Mouse (Mus musculus) CH12.LX (cell line): ENCODE measurements around the gene Map3k7. TPM values are rescaled to one million over a fixed set of nuclear protein-coding genes. Genes with fewer than 3 reads are reported as not detected.
A peak's percentile ranks its signal among the peaks of the same experiment; 100 is the strongest.

Source experiments
- DNase-seq: peaks from one replicate; pipeline ENCODE4 v3.0.0-alpha.2; 2013; ENCODE audit errors: extremely low read depth
- H3K27ac ChIP-seq: 2 replicates; pipeline ENCODE4 v1.5.1; 2012; ENCODE audit warnings: low read depth, mild to moderate bottlenecking, control low read depth, moderate library complexity; ENCODE audit not compliant: insufficient read depth
- H3K27me3 ChIP-seq: replicated peaks from 2 replicates; pipeline ENCODE3; 2012; ENCODE audit warnings: inconsistent platforms
- H3K36me3 ChIP-seq, 2 experiments: replicated peaks in 1 of 2; 2 replicates each; pipeline versions ENCODE3 to v1.6.1; 2012; ENCODE audit warnings: inconsistent platforms in 1 of 2, low read length in 1 of 2, mild to moderate bottlenecking in 1 of 2, mixed read lengths in 1 of 2, moderate library complexity in 1 of 2; ENCODE audit not compliant: control insufficient read depth in 1 of 2, insufficient read depth in 1 of 2
- H3K4me1 ChIP-seq, 2 experiments: 2 replicates each; pipeline ENCODE4 v1.6.1; 2012; ENCODE audit warnings: inconsistent platforms in 1 of 2, moderate library complexity in 1 of 2; ENCODE audit not compliant: insufficient read depth in 2 of 2, control insufficient read depth in 1 of 2
- H3K4me2 ChIP-seq: 2 replicates; pipeline ENCODE4 v1.6.1; 2012; ENCODE audit warnings: low read depth, mild to moderate bottlenecking, control low read depth; ENCODE audit not compliant: poor library complexity, insufficient read depth, severe bottlenecking
- H3K4me3 ChIP-seq, 3 experiments: fragments of 150-350 bp in 1 of 3; sonication (generic) in 1 of 3; replicated peaks in 1 of 3; 2 replicates each; pipeline versions ENCODE3 to v1.5.1; 2011 to 2012; ENCODE audit warnings: low read depth in 2 of 3, low read length in 2 of 3, mild to moderate bottlenecking in 2 of 3, moderate library complexity in 2 of 3, control low read depth in 1 of 3, improper control_type of control experiment in 1 of 3, inconsistent platforms in 1 of 3, mixed read lengths in 1 of 3; ENCODE audit not compliant: poor library complexity in 1 of 3
- H3K79me2 ChIP-seq: replicated peaks from 2 replicates; pipeline ENCODE4 v1.6.1; 2012; ENCODE audit warnings: mild to moderate bottlenecking, moderate library complexity; ENCODE audit not compliant: control insufficient read depth, poor library complexity, insufficient read depth, severe bottlenecking; ENCODE audit errors: extremely low read depth
- H3K9ac ChIP-seq: 2 replicates; pipeline ENCODE4 v1.6.1; 2012; ENCODE audit warnings: low read depth, mild to moderate bottlenecking, control low read depth, moderate library complexity; ENCODE audit not compliant: insufficient read depth
- H3K9me3 ChIP-seq: replicated peaks from 2 replicates; pipeline ENCODE3; 2012; ENCODE audit warnings: low read length, inconsistent platforms, mixed read lengths
- BHLHE40 ChIP-seq: IDR thresholded peaks from 2 replicates; pipeline ENCODE4 v1.6.1; 2011; ENCODE audit warnings: mild to moderate bottlenecking, low read depth, low read length, improper control_type of control experiment
- CHD2 ChIP-seq: IDR thresholded peaks from 2 replicates; pipeline ENCODE4 v1.6.1; 2011; ENCODE audit warnings: low read length, improper control_type of control experiment
- CTCF ChIP-seq, 2 experiments: IDR thresholded peaks in 1 of 2; conservative IDR thresholded peaks in 1 of 2; 2 replicates each; pipeline ENCODE4 v1.5.1; 2011 to 2012; ENCODE audit warnings: low read depth in 2 of 2, low read length in 2 of 2, improper control_type of control experiment in 1 of 2, inconsistent platforms in 1 of 2, mild to moderate bottlenecking in 1 of 2, moderate library complexity in 1 of 2
- IRF4 ChIP-seq: IDR thresholded peaks from 2 replicates; pipeline ENCODE4 v1.6.1; 2014; ENCODE audit warnings: low read depth, mild to moderate bottlenecking, inconsistent platforms, low read length, improper control_type of control experiment
- MAZ ChIP-seq: IDR thresholded peaks from 2 replicates; pipeline ENCODE4 v1.6.1; 2012; ENCODE audit warnings: low read depth, mild to moderate bottlenecking, inconsistent platforms, low read length, improper control_type of control experiment, moderate library complexity
- MEF2A ChIP-seq: IDR thresholded peaks from 2 replicates; pipeline ENCODE4 v1.6.1; 2014; ENCODE audit warnings: low read depth, mild to moderate bottlenecking, inconsistent platforms, low read length, improper control_type of control experiment, borderline replicate concordance
- NRF1 ChIP-seq: IDR thresholded peaks from 2 replicates; pipeline ENCODE4 v1.6.1; 2014; ENCODE audit warnings: low read depth, mild to moderate bottlenecking, inconsistent platforms, low read length, improper control_type of control experiment, moderate library complexity
- RAD21 ChIP-seq: IDR thresholded peaks from 2 replicates; pipeline ENCODE4 v1.6.1; 2011; ENCODE audit warnings: low read depth, mild to moderate bottlenecking, low read length, improper control_type of control experiment, moderate library complexity
- SMC3 ChIP-seq: IDR thresholded peaks from 2 replicates; pipeline ENCODE4 v1.6.1; 2011; ENCODE audit warnings: low read depth, low read length, improper control_type of control experiment
- TBP ChIP-seq: conservative IDR thresholded peaks from 2 replicates; pipeline ENCODE4 v1.6.1; 2011; ENCODE audit warnings: low read depth, low read length, improper control_type of control experiment
- TCF12 ChIP-seq: IDR thresholded peaks from 2 replicates; pipeline ENCODE4 v1.6.1; 2014; ENCODE audit warnings: low read depth, mild to moderate bottlenecking, inconsistent platforms, low read length, improper control_type of control experiment
- ZKSCAN1 ChIP-seq: IDR thresholded peaks from 2 replicates; pipeline ENCODE4 v1.6.1; 2012; ENCODE audit warnings: low read depth, inconsistent platforms, low read length, improper control_type of control experiment, borderline replicate concordance
- ZNF384 ChIP-seq: IDR thresholded peaks from 2 replicates; pipeline ENCODE4 v1.6.1; 2012; ENCODE audit warnings: low read depth, low read length, improper control_type of control experiment, inconsistent platforms
- dilution Hi-C: fragments of 300-500 bp; cut with MboI; formaldehyde crosslinking; loops from 2 replicates; pipeline ENCODE4 v1.14.3; 2020; ENCODE audit warnings: low sequenced_read_pairs; ENCODE audit not compliant: extremely low pct_unique_long_range_greater_than_20kb, extremely low pct_ligation_motif_present
- in situ Hi-C: fragments of 300-500 bp; cut with MboI; formaldehyde crosslinking; loops from 3 replicates; pipeline ENCODE4 v1.14.3; 2019; ENCODE audit warnings: low sequenced_read_pairs, low pct_ligation_motif_present, low pct_unique_long_range_greater_than_20kb, mixed read lengths
- polyA plus RNA-seq: library from polyadenylated mRNA; unstranded; fragments of >175 nt; gene quantifications from 2 replicates; pipeline ENCODE4 v1.2.1, GENCODE M21; 2012; ENCODE audit warnings: low read depth; ENCODE audit not compliant: insufficient read length
- total RNA-seq, 2 experiments: library from RNA; depleted of rRNA; stranded (reverse); fragments of 300-350 nt in 1 of 2; fragments of >200 nt in 1 of 2; gene quantifications; 2 replicates each; pipeline ENCODE4 v1.2.3; 2012 to 2014

Gene Map3k7
- total and polyA plus RNA-seq, 3 experiments: 41.7 to 63.7 (median 43.9) TPM

- TF ChIP-seq TBP (no peak), CHD2 (no peak), MEF2A (no peak), ZNF384 (no peak)
- TF ChIP-seq, all 38 proteins: peak for 0
- H3K27me3 ChIP-seq: no peaks in the 10 kb centered on the region
- in situ Hi-C loops: no loop called here
- dilution Hi-C loops: no loop called here
- DNase-seq: no peak
- no peak overlapping the region for H3K4me2 ChIP-seq
- no peaks in the 10 kb centered on the region for H3K9me3 ChIP-seq
- no peak overlapping the region for H3K27ac ChIP-seq
- no peaks in the 10 kb centered on the region for H3K36me3 ChIP-seq
- no peaks in the 10 kb centered on the region for H3K79me2 ChIP-seq
- peaks cover 0 to 26% of the 10 kb centered on the region in 2 experiments; a peak in 3 of 4 replicates for H3K4me1 ChIP-seq
- H3K9ac ChIP-seq: no peak overlapping the region
- no peak overlapping the region for H3K4me3 ChIP-seq
Measured at GRCm38 (mm10) chr4:31936911-31937375, 27.0 kb upstream of the Map3k7 start.

DNA sequence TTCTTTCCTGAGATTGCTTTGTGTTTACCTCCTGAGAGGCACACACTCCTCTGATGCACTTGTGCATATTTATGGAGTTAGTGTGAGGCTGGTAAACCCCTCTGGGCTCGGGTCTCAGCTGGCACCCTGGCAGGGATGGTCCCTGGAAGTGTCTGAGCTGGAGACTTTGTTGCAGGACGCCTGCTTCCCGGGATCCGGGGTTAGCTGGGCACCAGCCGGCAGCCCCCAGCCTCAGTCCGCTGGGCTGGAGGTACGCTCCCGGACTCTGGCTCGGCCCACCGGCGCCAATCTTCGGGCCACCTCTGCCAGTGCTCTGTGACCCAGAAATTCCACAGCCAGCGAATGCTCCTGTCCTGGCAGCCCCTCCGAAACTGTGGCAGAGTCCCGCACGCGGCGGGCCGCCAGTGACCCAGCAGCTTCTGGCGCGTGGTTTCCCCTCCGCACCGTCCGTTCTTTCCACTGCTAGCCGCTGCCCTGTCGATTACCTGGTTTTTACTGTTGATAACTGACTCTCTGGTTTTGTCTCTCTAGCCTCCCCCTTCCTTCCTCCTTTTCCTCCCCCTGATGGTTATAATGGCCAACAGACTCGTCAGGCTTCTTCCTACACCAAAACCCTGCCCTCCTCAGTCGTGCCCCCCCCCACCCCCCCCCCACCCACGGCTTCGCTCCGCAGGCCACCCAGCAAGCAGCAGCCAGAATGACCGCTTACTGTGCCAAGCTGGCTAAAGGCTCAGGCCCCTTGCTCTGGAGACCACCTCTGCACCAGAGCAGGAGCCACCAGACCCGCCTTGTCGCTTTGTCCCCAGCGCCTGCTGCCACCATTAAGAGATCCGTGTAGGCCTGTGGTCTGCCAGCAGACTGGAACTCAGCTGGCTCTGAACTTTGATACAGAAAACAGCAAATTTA is 26.3 kb upstream of the Map3k7 start:
- Histone ChIP-seq H3K9me3 (no peaks in the 10 kb centered on the region), H3K9ac (no peak overlapping the region), H3K4me3 (no peak overlapping the region), H3K4me2 (no peak overlapping the region), H3K27me3 (no peaks in the 10 kb centered on the region), H3K36me3 (no peaks in the 10 kb centered on the region), H3K79me2 (no peaks in the 10 kb centered on the region), H3K4me1 (peaks cover 0 to 27% of the 10 kb centered on the region in 2 experiments; a peak in 3 of 4 replicates), H3K27ac (no peak overlapping the region)
- TF ChIP-seq ZKSCAN1: no peak
- TF ChIP-seq IRF4: no peak
- TF ChIP-seq MAZ: no peak
- no peak for DNase-seq
- dilution Hi-C loops (no loop called here), in situ Hi-C loops (no loop called here)

DNA sequence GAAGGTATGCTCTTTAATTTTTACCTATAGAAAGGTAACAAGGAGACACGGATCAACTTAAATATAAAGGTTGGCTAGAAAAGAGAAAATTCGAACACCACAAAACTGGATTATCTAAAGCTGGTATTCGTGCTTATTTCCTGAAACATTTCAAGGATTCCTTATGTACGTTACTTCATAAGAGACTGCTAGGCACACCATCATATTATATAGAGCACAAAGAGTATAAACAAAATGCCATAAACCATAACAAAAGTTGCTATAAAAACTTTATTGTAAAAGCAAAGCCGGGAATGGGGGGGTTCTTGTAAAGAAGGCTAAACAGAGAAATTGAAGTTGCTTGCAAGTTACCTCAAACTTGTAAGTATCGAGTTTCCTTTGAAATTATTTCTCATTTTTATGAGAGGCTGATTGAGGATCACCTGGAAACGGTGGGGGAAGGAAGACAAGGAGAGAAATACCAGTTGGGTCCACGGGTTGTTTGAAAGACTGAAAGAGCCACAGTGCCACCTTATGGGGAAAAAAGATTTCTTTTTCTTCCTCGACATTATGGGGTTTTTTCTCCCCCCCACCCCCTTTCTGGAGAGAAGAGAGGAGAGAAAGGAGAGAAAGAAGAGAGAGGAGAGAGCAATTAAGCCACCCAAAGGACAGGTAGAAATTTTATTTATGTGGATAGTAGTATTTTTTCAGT is 25.3 kb upstream of the Map3k7 start:
- H3K4me1 ChIP-seq: peaks cover 0 to 27% of the 10 kb centered on the region in 2 experiments; a peak in 3 of 4 replicates

More for the DNA sequence above, 25.3 kb upstream of the Map3k7 start:
- Histone ChIP-seq H3K4me3 (no peak overlapping the region), H3K9ac (no peak overlapping the region), H3K36me3 (no peaks in the 10 kb centered on the region), H3K4me2 (no peak overlapping the region), H3K79me2 (no peaks in the 10 kb centered on the region), H3K27me3 (no peaks in the 10 kb centered on the region), H3K27ac (no peak overlapping the region), H3K9me3 (no peaks in the 10 kb centered on the region)
- peak; percentile 32; the same call in 1 of the 2 replicates for TF ChIP-seq CHD2
- TF ChIP-seq CTCF (conservative IDR thresholded peaks at IDR 0.05 in 1 of 2, IDR thresholded peaks at IDR 0.05 in 1 of 2; ENCODE audit: low read depth in 2 of 2, low read length in 2 of 2): peak; percentile 19 to 75; a peak in 2 of 4 replicates
- peak; percentile 88 for TF ChIP-seq RAD21
- no peak for TF ChIP-seq TCF12
- peak; percentile 56 for TF ChIP-seq SMC3
- TF ChIP-seq BHLHE40: no peak
- TF ChIP-seq NRF1: no peak
- dilution Hi-C loops (no loop called here), in situ Hi-C loops (no loop called here)
- peak; percentile 74 for DNase-seq
